Mouse (Mus musculus) cerebellum, adult 2 months (tissue): ENCODE measurements at regions not wholly inside any gene's neighbourhood (a gene's known extent, or its start where the extent isn't known, plus 50 kb on each side); places are given as distances from the start of the nearest gene placed in this dataset.

Experiments used
- DNase-seq, 2 experiments: peaks; one replicate each; pipeline ENCODE4 v3.0.0; 2021
- H3K27ac ChIP-seq: fragments of 200-500 bp; 2 replicates; pipeline ENCODE4 v1.5.1; 2012; ENCODE audit warnings: low read length, control low read depth, inconsistent platforms; ENCODE audit not compliant: insufficient read depth
- H3K27me3 ChIP-seq: fragments of 200-500 bp; 2 replicates; pipeline ENCODE4 v1.6.1; 2012; ENCODE audit warnings: inconsistent platforms, mild to moderate bottlenecking, low read length, moderate library complexity; ENCODE audit not compliant: control insufficient read depth, insufficient read depth
- H3K4me1 ChIP-seq: fragments of 200-500 bp; 2 replicates; pipeline ENCODE4 v1.6.1; 2011; ENCODE audit warnings: low read length; ENCODE audit not compliant: control insufficient read depth, insufficient read depth
- H3K4me3 ChIP-seq: fragments of 200-500 bp; replicated peaks from 2 replicates; pipeline ENCODE3; 2011; ENCODE audit warnings: mild to moderate bottlenecking, low read depth, low read length, control low read depth; ENCODE audit not compliant: insufficient read depth
- CTCF ChIP-seq: fragments of 200-500 bp; IDR thresholded peaks from 2 replicates; pipeline ENCODE4 v1.5.1; 2011; ENCODE audit warnings: low read depth, mild to moderate bottlenecking, control low read depth, low read length, moderate library complexity, borderline replicate concordance; ENCODE audit not compliant: insufficient read depth
- POLR2A ChIP-seq: fragments of 200-500 bp; IDR thresholded peaks from 2 replicates; pipeline ENCODE4 v1.6.1; 2011; ENCODE audit warnings: low read length, control low read depth, borderline replicate concordance; ENCODE audit not compliant: insufficient read depth
- WGBS: fragments of 180-500 bp; shearing (Covaris S2); methylation state at CpG from one replicate; pipeline ENCODE4 v1.1.7; 2018; 5-methylcytosine and 5-hydroxymethylcytosine counted together

DNA sequence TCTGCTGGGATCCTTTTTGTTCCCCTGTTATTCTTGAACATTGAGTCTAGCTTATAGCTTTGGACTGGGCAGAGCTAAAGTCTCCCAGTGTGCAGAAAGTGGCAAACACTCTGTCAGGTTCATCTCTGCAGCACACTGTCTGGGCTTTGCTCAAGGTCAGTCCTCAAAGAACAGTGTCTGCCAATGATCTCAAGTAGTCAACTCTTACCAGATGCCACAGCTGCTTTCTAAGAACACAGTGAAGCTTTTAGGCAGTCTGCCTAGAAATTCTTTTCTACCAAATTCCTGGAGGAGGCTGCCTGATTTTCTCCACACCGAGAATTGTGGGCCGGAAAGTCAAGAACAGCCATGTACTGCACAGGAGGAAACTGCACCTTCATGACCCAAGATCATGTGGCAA is 831.0 kb upstream of the A1bg start:
- no peaks in the 10 kb centered on the region; the same call in 1 of the 2 replicates for H3K27me3 ChIP-seq
- no peaks in the 10 kb centered on the region for H3K4me1 ChIP-seq
- no peak overlapping the region for H3K27ac ChIP-seq
- DNase-seq = no peak
- TF ChIP-seq CTCF (no peak), POLR2A (no peak)
- 60% methylated on average over 2 of the region's 2 CpGs for WGBS
- no peak overlapping the region for H3K4me3 ChIP-seq

DNA sequence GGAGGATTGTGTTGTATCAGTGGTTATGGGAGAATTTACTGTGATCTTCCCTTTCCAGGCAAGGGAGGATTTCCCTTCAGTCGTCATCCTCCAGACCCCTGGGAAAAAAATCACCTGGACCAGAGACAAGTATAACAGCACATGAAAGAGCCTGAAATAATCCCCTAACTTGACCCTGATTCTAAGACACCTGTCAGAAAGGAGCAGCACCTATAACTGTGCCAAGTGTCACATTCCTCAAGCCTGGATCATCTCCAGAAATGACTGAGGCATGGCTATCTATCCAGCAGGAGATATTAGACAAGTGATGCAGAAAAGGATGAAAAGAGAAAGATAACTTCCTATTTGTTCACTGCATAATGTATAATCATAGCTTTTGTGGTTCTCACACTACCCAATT is 800.9 kb upstream of the A1bg start:
- H3K4me3 ChIP-seq = no peak overlapping the region
- DNase-seq = peak in 1 of 2 experiments; percentile 15
- no peaks in the 10 kb centered on the region for H3K27me3 ChIP-seq
- TF ChIP-seq POLR2A (no peak), CTCF (no peak)
- H3K27ac ChIP-seq = no peak overlapping the region
- H3K4me1 ChIP-seq = no peaks in the 10 kb centered on the region
- 3% methylated on average over 1 of the region's 1 CpGs for WGBS

DNA sequence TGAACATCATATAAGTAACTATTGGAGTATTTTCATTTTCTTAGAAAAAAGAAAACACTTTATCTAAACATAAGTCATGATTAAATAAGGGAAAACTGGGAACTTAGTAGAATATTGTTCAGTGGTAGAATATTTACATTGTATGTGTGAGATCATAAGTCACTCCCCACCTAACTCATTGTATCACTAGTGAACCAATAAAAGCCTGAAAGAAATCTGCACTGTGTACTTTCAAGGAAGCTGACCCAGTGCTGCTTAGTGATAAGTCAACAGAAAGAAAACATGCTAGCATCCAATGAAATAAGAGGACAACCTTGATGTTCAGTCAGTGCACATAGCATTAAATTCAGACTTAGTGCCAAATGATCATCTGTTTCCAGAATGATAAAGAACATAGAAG is 795.7 kb upstream of the A1bg start:
- H3K27me3 ChIP-seq = no peaks in the 10 kb centered on the region
- no peak overlapping the region for H3K27ac ChIP-seq
- H3K4me1 ChIP-seq = no peaks in the 10 kb centered on the region
- TF ChIP-seq POLR2A (no peak), CTCF (no peak)
- no peak overlapping the region for H3K4me3 ChIP-seq
- DNase-seq = no peak

DNA sequence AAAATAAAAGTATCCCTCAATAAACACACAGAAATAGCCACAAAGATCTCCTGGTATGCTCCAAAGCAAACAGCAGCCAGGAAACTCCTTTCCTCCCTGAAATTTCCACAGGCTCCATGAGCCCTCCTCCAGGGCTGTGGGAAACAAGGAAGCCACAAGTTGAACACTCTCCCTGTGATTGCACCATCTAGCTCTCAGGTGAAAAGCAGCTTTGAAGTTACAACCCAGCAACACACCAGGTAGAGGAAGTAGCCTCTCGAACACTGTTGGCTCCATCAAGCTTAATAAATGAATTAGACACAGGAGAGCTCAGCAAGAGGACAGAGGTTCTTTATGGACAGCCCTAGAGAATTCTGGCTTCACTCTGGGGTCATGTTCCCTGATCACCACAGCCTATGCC is 794.4 kb upstream of the A1bg start:
- WGBS = 75% methylated on average over 1 of the region's 1 CpGs

DNA sequence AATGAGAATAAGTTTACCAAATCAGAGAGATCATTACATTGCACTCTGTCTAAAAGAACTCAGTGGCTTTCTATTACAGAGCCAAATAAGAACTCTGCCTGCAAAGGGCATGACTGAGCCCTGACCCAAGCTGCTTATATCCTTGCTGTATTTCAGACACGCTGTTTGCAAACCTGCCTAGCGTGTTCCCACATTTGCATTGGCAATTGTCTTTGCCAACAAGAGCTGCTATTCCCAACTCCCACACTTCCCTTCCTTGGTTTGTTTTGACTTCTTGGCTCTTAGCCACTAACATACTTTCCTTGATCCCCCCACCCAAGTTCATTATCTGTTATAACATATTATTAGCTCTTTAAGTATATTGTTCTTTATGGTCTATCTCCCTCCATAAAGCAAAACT is 791.1 kb upstream of the A1bg start:
- WGBS = 50% methylated on average over 2 of the region's 2 CpGs
- TF ChIP-seq POLR2A = no peak
- no peak for TF ChIP-seq CTCF
- Histone ChIP-seq H3K4me1 (no peaks in the 10 kb centered on the region), H3K4me3 (no peak overlapping the region), H3K27me3 (no peaks in the 10 kb centered on the region), H3K27ac (no peak overlapping the region)
- DNase-seq = no peak

More for the DNA sequence above, 794.4 kb upstream of the A1bg start:
- Histone ChIP-seq H3K4me3 (no peak overlapping the region), H3K4me1 (no peaks in the 10 kb centered on the region), H3K27me3 (no peaks in the 10 kb centered on the region), H3K27ac (no peak overlapping the region)
- DNase-seq = no peak
- TF ChIP-seq POLR2A (no peak), CTCF (no peak)

DNA sequence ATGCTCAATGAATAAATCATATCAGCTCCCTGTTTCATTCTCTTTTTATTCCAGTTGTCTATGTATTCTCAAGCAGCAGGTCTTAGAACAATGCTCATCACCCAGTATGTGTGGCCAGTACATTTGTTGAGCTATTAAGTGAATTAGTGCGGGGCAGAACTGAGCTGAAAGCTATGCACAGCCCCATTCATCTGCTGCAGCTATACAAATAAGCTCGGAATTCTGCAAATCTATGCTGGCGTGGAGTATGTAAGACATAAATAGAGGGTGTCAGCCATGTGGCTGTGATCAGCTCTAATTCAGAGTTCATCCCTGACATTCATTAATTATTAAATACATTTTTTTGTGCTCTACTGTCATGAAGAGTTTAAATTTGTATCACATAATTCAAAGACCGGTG is 786.1 kb upstream of the A1bg start:
- TF ChIP-seq POLR2A (no peak), CTCF (no peak)
- Histone ChIP-seq H3K27ac (no peak overlapping the region), H3K4me3 (no peak overlapping the region), H3K27me3 (no peaks in the 10 kb centered on the region), H3K4me1 (no peaks in the 10 kb centered on the region)
- DNase-seq = no peak
- 95% methylated on average over 4 of the region's 4 CpGs for WGBS

DNA sequence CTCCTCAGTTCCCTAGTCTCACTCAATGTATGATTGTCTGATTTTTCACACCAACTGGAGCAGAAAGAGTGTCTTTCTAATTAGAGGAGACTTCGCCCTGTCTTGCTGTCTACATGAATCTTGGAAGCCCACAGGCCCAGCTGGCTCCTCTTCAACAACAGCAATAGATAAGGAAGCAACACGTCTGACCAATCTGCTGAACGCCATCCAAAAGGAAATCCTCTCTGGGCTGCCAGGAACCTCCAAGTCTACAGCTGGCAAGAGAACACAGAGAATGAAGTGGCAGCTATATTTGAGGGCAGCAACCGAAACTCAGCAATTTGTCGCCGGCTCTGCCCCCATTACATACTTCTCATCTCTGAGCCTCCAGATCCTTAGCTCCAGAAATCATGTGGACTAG is 785.1 kb upstream of the A1bg start:
- Histone ChIP-seq H3K4me3 (no peak overlapping the region), H3K27ac (no peak overlapping the region), H3K27me3 (no peaks in the 10 kb centered on the region), H3K4me1 (no peaks in the 10 kb centered on the region)
- TF ChIP-seq CTCF = no peak
- TF ChIP-seq POLR2A = no peak
- 14% methylated on average over 6 of the region's 6 CpGs for WGBS
- DNase-seq = no peak

DNA sequence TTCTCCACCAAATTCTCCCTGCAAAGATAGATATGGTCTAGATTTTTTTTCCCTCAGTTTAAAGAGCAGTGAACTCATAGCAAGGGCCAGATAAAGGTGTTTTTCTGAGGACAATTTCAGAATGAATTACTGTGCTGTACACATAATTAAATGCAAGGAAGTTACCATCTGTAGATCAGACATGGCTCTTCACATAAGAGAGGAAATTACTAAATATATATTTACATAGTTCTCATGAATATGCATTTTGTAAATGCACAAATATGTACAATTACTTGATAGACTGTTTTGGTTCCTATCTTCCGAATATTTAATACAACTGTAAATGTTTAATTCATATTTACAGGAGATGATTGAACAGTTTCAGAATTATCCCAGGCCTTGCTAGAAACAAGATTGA is 769.9 kb upstream of the A1bg start:
- DNase-seq = no peak
- Histone ChIP-seq H3K27me3 (no peaks in the 10 kb centered on the region; the same call in 1 of the 2 replicates), H3K4me1 (peaks cover 8% of the 10 kb centered on the region; the same call in 1 of the 2 replicates), H3K4me3 (no peak overlapping the region), H3K27ac (no peak overlapping the region)
- WGBS = 98% methylated on average over 1 of the region's 1 CpGs
- TF ChIP-seq CTCF = no peak
- no peak for TF ChIP-seq POLR2A
